Mouse (Mus musculus) megakaryocyte-erythroid progenitor cell, adult 5 weeks (primary cell): ENCODE data around the gene Reps1. TPM values are rescaled to one million over a fixed set of nuclear protein-coding genes. Genes with fewer than 3 reads are reported as not detected.

Source experiments
- polyA plus RNA-seq: library from polyadenylated mRNA; stranded (reverse); fragments of >175 nt; gene quantifications from 2 replicates; pipeline ENCODE4 v1.2.3, GENCODE M21; 2012

The Reps1 gene
- 51.2 and 58.1 TPM in 2 replicates for polyA plus RNA-seq

DNA sequence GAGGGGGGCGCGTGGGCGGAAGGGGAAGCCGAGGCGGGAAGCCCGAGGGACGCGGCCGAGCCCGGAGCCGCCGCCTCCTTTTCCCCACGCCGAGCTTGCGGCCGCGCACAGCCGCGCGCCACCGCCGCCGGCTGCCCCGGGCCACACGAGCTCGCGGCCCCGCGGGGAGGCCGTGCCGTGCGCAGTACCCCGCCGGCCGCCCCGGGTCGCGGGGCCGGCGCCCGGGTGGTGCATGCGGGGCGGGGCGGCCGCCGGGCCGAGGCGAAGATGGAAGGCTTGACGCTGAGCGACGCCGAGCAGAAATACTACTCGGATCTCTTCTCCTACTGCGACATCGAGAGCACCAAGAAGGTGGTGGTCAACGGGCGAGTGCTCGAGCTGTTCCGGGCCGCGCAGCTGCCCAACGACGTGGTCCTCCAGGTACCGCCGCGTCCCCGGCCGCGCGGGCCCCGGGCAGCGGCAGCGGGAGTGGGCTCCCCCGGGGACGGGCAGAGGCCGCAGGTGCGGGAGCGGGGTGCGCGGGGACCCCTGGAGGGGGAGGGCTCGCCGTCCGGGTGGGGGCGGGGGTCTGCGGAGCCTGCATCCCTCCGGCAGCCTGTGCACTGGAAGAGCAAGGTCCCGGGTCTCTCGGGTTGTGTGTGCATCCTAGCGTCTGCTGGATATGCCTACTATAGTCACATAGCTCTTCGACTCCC lies at the start of gene Reps1:
Reps1 (plus strand) TSS at position 166 of the 695 bp plus-strand sequence.

DNA sequence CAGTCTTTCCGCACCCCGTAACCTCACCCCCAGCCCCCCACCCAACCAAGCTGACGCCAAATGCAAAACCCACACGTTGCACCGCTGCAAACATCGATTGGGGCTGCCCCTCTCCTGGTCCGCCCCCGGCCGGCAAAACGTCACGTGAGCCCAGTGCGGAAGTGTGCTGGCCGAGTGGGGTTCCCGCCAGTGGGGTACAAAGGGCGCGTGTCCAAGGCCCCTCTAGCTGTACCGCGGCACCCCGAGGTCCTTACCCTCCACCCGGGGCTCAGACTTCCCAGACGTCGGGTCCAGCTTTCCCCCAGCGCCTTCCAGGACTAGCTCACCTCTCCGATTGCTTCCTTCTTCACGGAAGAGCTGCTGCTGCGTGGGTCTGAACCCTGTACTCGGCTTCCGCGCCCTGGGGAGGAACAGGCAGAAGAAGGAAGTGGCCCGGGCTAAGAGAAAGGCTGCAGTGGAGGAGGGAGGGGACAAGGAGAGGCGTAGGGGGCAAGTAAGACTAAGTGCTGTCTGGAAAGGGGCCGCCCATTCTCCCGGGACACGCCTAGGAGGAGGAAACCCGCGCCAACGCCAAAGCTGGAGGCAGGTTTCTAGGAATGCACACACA lies 32.8 kb upstream of the Reps1 start, which contains the start of gene Abracl:
Abracl (minus strand) TSS at position 548 of the 607 bp plus-strand sequence.

Other genes starting within 250 kb of the Reps1 start
- gene Heca, start 107.8 kb upstream of the Reps1 start, polyA plus RNA-seq: 8.9 and 11.3 TPM in 2 replicates
- 88.5 and 92.8 TPM in 2 replicates for gene Abracl, start 32.6 kb upstream of the Reps1 start, polyA plus RNA-seq
- not detected in 2 replicates for gene Ect2l, start 155.0 kb downstream of the Reps1 start, polyA plus RNA-seq
- gene Ccdc28a, start 179.1 kb downstream of the Reps1 start, polyA plus RNA-seq: 0.85 and 1.2 TPM in 2 replicates